Comparison of ENCODE assay signal across 26 mouse cellular contexts in genomic region chr12:3338931-3339330, GRCm38 (mm10). TPM values are rescaled to one million over a fixed set of nuclear protein-coding genes. Genes with fewer than 3 reads are reported as not detected.
DNase-seq lines count a peak whose midpoint lies in the region; ATAC-seq and TF ChIP-seq lines count a peak whose summit lies in the region.
"Had no signal": no experiment of that assay in that cellular context is flagged by ENCODE, and none has a peak within 500 bp of the region (broad histone marks: within the 10 kb centered on the region; RNA-seq: fewer than 3 reads in every experiment).

No protein-coding gene starts in this region.

- WGBS in small intestine, adult 2 months = 32% methylated on average over 1 of the region's 1 CpGs

- DNase-seq in B cell, adult 2 months = peak; percentile 44 to 52
- DNase-seq in induced T-regulatory cell, adult 2 months (ENCODE audit: low read depth) = peak; percentile 89
- no peak for DNase-seq in adipocyte (ENCODE audit: low spot score)
- DNase-seq in layer of hippocampus, adult 18-20 months (ENCODE audit: low spot score in 2 of 2) = no peak
- DNase-seq: adrenal gland, postnatal 14 days; cerebellum, adult 18-20 months; cerebellum, postnatal 10 days; forebrain, postnatal 0 days; kidney, adult 8-10 months; layer of hippocampus, adult 9-11 months; lung, adult 2 months; lung, postnatal 14 days; midbrain, embryonic 14.5 days had no signal

- no peaks in the 10 kb centered on the region for H3K36me3 ChIP-seq in small intestine, adult 2 months (ENCODE audit: control insufficient read depth, insufficient read depth, low read length)
- H3K36me3 ChIP-seq: forebrain, embryonic 12.5 days; heart, embryonic 15.5 days; limb, embryonic 10.5 days; limb, embryonic 15.5 days; neural tube, embryonic 12.5 days had no signal

- peak; percentile 99 for ATAC-seq in CD4-positive, CD25-positive, alpha-beta regulatory T cell, adult 4 months
- no peak for ATAC-seq in granulocyte monocyte progenitor cell, adult 5-6 weeks (replicated peaks; ENCODE audit: poor library complexity, severe bottlenecking)
- ATAC-seq: forebrain, postnatal 0 days; hindbrain, embryonic 16.5 days; intestine, embryonic 16.5 days had no signal

- peak overlapping the region; percentile 28; the same call in 1 of the 2 replicates for H3K27ac ChIP-seq in small intestine, adult 2 months (ENCODE audit: insufficient read depth, low read depth, low read length)
- H3K27ac ChIP-seq: forebrain, embryonic 12.5 days; heart, embryonic 15.5 days; kidney, postnatal 0 days; limb, embryonic 10.5 days; limb, embryonic 15.5 days; liver, embryonic 14.5 days; neural tube, embryonic 12.5 days had no signal

- no peak overlapping the region for H3K4me3 ChIP-seq in small intestine, adult 2 months (ENCODE audit: low read depth, low read length)
- H3K4me3 ChIP-seq: erythroblast, embryonic 14.5 days; forebrain, embryonic 12.5 days; heart, embryonic 15.5 days; limb, embryonic 10.5 days; limb, embryonic 15.5 days; neural tube, embryonic 12.5 days had no signal

- H3K4me1 ChIP-seq in small intestine, adult 2 months (ENCODE audit: control insufficient read depth, insufficient read depth, insufficient read length, low read length) = 0 out of 2 replicates have a peak, but pooled peaks cover 3% of the 10 kb centered on the region
- H3K4me1 ChIP-seq: forebrain, embryonic 12.5 days; heart, embryonic 15.5 days; limb, embryonic 10.5 days; limb, embryonic 15.5 days; neural tube, embryonic 12.5 days had no signal

- TF ChIP-seq CTCF in small intestine, adult 2 months (IDR thresholded peaks at IDR 0.05; ENCODE audit: extremely low read depth, insufficient read length, insufficient replicate concordance, low read depth, low read length) = no peak

- no peak for TF ChIP-seq POLR2A in small intestine, adult 2 months (IDR thresholded peaks at IDR 0.05; ENCODE audit: low read depth, low read length)

- H3K27me3 ChIP-seq in small intestine, adult 2 months (ENCODE audit: control insufficient read depth, insufficient read depth, low read length) = no peaks in the 10 kb centered on the region
- H3K27me3 ChIP-seq: forebrain, embryonic 12.5 days; heart, embryonic 15.5 days; limb, embryonic 15.5 days; neural tube, embryonic 12.5 days had no signal

RNA-seq across cellular contexts. Expression of gene Kif3c, which starts 26.0 kb away (rescaled TPM):
- 1 to 10 TPM; 2.6 to 3.3 TPM for polyA plus RNA-seq in CD4-positive, CD25-positive, alpha-beta regulatory T cell, adult 4 months (2017; shearing (Covaris generic))
- 1.5 and 2.1 TPM in 2 replicates for polyA plus RNA-seq in small intestine, adult 2 months (2012; rRNA removed)
- 2.7 and 7.8 TPM in 2 replicates for total RNA-seq in granulocyte monocyte progenitor cell, adult 5-6 weeks (2014; fragmentation: Nextera tagmentation)
- 3.3 and 4.4 TPM in 2 replicates for total RNA-seq in granulocyte monocyte progenitor cell, adult 5-6 weeks (2017)
- 100 to 1,000 TPM; 158 to 162 TPM for total RNA-seq in layer of hippocampus, adult 18-20 months (2021)

RNA-seq across cellular contexts. Expression of gene Rab10, which starts 29.2 kb away (rescaled TPM):
- polyA plus RNA-seq in CD4-positive, CD25-positive, alpha-beta regulatory T cell, adult 4 months (2017; shearing (Covaris generic)) = 10 to 100 TPM; 43.1 to 54.8 TPM
- 10.5 and 21.4 TPM in 2 replicates for polyA plus RNA-seq in small intestine, adult 2 months (2012; rRNA removed)
- total RNA-seq in granulocyte monocyte progenitor cell, adult 5-6 weeks (2014; fragmentation: Nextera tagmentation) = 57.5 and 59.4 TPM in 2 replicates
- 88.2 and 111 TPM in 2 replicates for total RNA-seq in granulocyte monocyte progenitor cell, adult 5-6 weeks (2017)
- 100 to 1,000 TPM; 152 to 156 TPM for total RNA-seq in layer of hippocampus, adult 18-20 months (2021)

Comparison
In these comparisons a context has a peak if more than half of its experiments do, and no peak if none do; other contexts are left out.
1. DNase-seq: peak in B cell, adult 2 months (2 of 2) and induced T-regulatory cell, adult 2 months (single experiment); none in adipocyte (single experiment) and layer of hippocampus, adult 18-20 months (0 of 2).
2. RNA of gene Kif3c, which starts 26.0 kb away (total RNA-seq): 158 to 162 TPM in layer of hippocampus, adult 18-20 months; 2.7 to 7.8 TPM in granulocyte monocyte progenitor cell, adult 5-6 weeks; every median in the first group is over 10 times any median in the second.